Mouse (Mus musculus) cortical plate, adult 2 months (tissue): ENCODE results near the gene Atat1.

Source experiments
- CTCF ChIP-seq: fragments of 200-500 bp; IDR thresholded peaks from 2 replicates; pipeline ENCODE4 v1.5.1; 2011; ENCODE audit warnings: mild to moderate bottlenecking, control low read depth, low read length; ENCODE audit not compliant: insufficient read depth; ENCODE audit errors: extremely low read depth
- POLR2A ChIP-seq: fragments of 200-500 bp; IDR thresholded peaks from 2 replicates; pipeline ENCODE4 v1.6.1; 2011; ENCODE audit warnings: mild to moderate bottlenecking, low read length, control low read depth; ENCODE audit not compliant: insufficient read depth; ENCODE audit errors: extremely low read depth

- TF ChIP-seq POLR2A (no peak), CTCF (no peak)
Measured at GRCm38 (mm10) chr17:35866911-35867890, 42.7 kb downstream of the Atat1 start.
